Mouse (Mus musculus) WW6 (cell line): ENCODE measurements at regions not wholly inside any gene's neighbourhood (a gene's known extent, or its start where the extent isn't known, plus 50 kb on each side); places are given as distances from the start of the nearest gene placed in this dataset.

Experiments used
- DNase-seq: peaks from one replicate; pipeline ENCODE4 v3.0.0-alpha.2; 2013; ENCODE audit warnings: low read depth, low spot score

- DNase-seq: no peak
These were observed 313.2 kb downstream of the Rnd3 start for GRCm38 (mm10) chr2:50835511-50836320.

- no peak for DNase-seq
These were observed 315.1 kb downstream of the Rnd3 start for GRCm38 (mm10) chr2:50833791-50834190.

GRCm38 (mm10) chr2:50832471-50832870 lies 316.4 kb downstream of the Rnd3 start:
- DNase-seq: no peak

- no peak for DNase-seq
These were observed 318.7 kb downstream of the Rnd3 start for GRCm38 (mm10) chr2:50830056-50830720.

- DNase-seq: no peak
These were observed 321.8 kb downstream of the Rnd3 start for GRCm38 (mm10) chr2:50827097-50827496.

- DNase-seq: no peak
These were observed 322.4 kb downstream of the Rnd3 start for GRCm38 (mm10) chr2:50826537-50826936.

- DNase-seq: no peak
These were observed 323.3 kb downstream of the Rnd3 start for GRCm38 (mm10) chr2:50825626-50826025.

GRCm38 (mm10) chr2:50824782-50825181 lies 324.1 kb downstream of the Rnd3 start:
- DNase-seq: no peak

GRCm38 (mm10) chr2:50822738-50823137 lies 326.2 kb downstream of the Rnd3 start:
- no peak for DNase-seq

- DNase-seq: no peak
These were observed 329.6 kb downstream of the Rnd3 start for GRCm38 (mm10) chr2:50819305-50819665.

- DNase-seq: no peak
These were observed 330.2 kb downstream of the Rnd3 start for GRCm38 (mm10) chr2:50818557-50819304.

GRCm38 (mm10) chr2:50816364-50816763 lies 332.5 kb downstream of the Rnd3 start:
- no peak for DNase-seq

GRCm38 (mm10) chr2:50815541-50815940 lies 333.4 kb downstream of the Rnd3 start:
- DNase-seq: no peak

- no peak for DNase-seq
These were observed 335.1 kb downstream of the Rnd3 start for GRCm38 (mm10) chr2:50813568-50814461.

- no peak for DNase-seq
These were observed 336.6 kb downstream of the Rnd3 start for GRCm38 (mm10) chr2:50812296-50812695.

- DNase-seq: no peak
These were observed 338.4 kb downstream of the Rnd3 start for GRCm38 (mm10) chr2:50810336-50811066.

GRCm38 (mm10) chr2:50809823-50810222 lies 339.1 kb downstream of the Rnd3 start:
- no peak for DNase-seq

GRCm38 (mm10) chr2:50807162-50807960 lies 341.6 kb downstream of the Rnd3 start:
- no peak for DNase-seq

GRCm38 (mm10) chr2:50805645-50806044 lies 343.3 kb downstream of the Rnd3 start:
- DNase-seq: no peak

- DNase-seq: no peak
These were observed 352.8 kb downstream of the Rnd3 start for GRCm38 (mm10) chr2:50796087-50796486.
